Mouse (Mus musculus): ENCODE results near the gene Nox1. TPM values are rescaled to one million over a fixed set of nuclear protein-coding genes. Genes with fewer than 3 reads are reported as not detected.

The Nox1 gene
- total RNA-seq (2021) = under 1 TPM in 1 of 2 experiments, not detected in 1; 0.34 TPM
- not detected in 2 replicates for polyA plus RNA-seq (2012; rRNA removed)
- long read RNA-seq = 0 reads

DNA sequence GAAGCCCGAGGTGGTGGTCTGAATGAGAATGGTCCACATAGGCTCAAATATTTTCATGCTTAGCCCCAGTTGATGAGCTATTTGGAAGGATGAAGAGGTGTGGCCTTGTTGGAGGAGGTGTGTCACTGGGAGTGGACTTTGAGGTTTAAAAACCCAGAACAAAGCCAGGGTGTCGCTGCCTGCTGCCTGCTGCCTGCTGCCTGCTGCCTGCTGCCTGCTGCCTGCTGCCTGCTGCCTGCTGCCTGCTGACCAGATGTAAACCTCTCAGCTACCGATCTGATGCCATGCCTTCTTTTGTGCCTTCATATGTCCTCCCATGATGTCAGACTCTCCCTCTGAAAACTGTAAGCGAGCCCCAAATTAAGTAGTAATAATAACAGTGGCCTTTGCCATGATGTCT lies at the start of gene Nox1:
TSS of gene Nox1 (minus strand) at position 101 of the 400 bp plus-strand sequence.
- Histone ChIP-seq H3K36me3 (ENCODE audit: control insufficient read depth, insufficient read depth, low read length) (no peaks in the 10 kb centered on the region; the same call in 1 of the 2 replicates), H3K27me3 (ENCODE audit: control insufficient read depth, insufficient read depth, low read length) (no peaks in the 10 kb centered on the region), H3K4me1 (ENCODE audit: control insufficient read depth, insufficient read depth, low read length) (no peaks in the 10 kb centered on the region), H3K9ac (ENCODE audit: low read depth, low read length) (no peak within 1 kb of the TSS), H3K79me2 (replicated peaks; ENCODE audit: control insufficient read depth, insufficient read depth, low read length) (no peaks in the 10 kb centered on the region), H3K27ac (no peak within 1 kb of the TSS), H3K4me3 (no peak within 1 kb of the TSS)
- TF ChIP-seq EP300 (IDR thresholded peaks at IDR 0.05; ENCODE audit: insufficient read depth, low read depth, low read length) (no peak), CTCF (IDR thresholded peaks at IDR 0.05) (no peak), POLR2A (IDR thresholded peaks at IDR 0.05; ENCODE audit: insufficient read depth, low read depth, low read length) (no peak)
- intact Hi-C loops (cut with DNase I) = no loop called here
- DNase-seq = no peak
- 63% methylated on average over 4 of the region's 4 CpGs for WGBS

DNA sequence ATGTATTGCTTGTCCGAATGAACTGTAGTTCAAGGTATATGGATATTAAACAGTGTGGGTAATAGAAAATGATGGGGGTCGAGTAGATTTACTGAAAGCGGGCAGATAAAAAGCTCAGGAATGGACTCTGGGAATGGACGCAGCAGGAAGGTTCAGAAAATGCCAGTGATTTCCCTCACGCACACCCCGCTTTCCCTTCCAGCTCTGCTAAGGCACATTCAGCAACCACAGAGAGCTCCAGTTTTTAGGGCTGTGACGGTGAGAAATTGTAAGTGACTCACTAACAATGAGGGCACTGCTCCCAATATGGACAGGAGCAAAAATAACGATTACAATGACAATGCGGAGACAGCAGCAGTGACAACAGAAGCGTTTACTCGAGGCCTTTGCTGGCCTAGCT lies 40.4 kb upstream of the Nox1 start:
- Histone ChIP-seq H3K4me3 (no peak overlapping the region), H3K9ac (ENCODE audit: low read depth, low read length) (no peak overlapping the region), H3K36me3 (ENCODE audit: control insufficient read depth, insufficient read depth, low read length) (no peaks in the 10 kb centered on the region; the same call in 1 of the 2 replicates), H3K4me1 (ENCODE audit: control insufficient read depth, insufficient read depth, low read length) (peaks cover 1% of the 10 kb centered on the region; the same call in 1 of the 2 replicates), H3K27ac (no peak overlapping the region), H3K27me3 (ENCODE audit: control insufficient read depth, insufficient read depth, low read length) (no peaks in the 10 kb centered on the region), H3K79me2 (replicated peaks; ENCODE audit: control insufficient read depth, insufficient read depth, low read length) (no peaks in the 10 kb centered on the region)
- 85% methylated on average over 11 of the region's 11 CpGs for WGBS
- no peak for DNase-seq
- intact Hi-C loops (cut with DNase I) = no loop called here
- no peak for TF ChIP-seq CTCF (IDR thresholded peaks at IDR 0.05)
- no peak for TF ChIP-seq POLR2A (IDR thresholded peaks at IDR 0.05; ENCODE audit: insufficient read depth, low read depth, low read length)
- TF ChIP-seq EP300 (IDR thresholded peaks at IDR 0.05; ENCODE audit: insufficient read depth, low read depth, low read length) = no peak

DNA sequence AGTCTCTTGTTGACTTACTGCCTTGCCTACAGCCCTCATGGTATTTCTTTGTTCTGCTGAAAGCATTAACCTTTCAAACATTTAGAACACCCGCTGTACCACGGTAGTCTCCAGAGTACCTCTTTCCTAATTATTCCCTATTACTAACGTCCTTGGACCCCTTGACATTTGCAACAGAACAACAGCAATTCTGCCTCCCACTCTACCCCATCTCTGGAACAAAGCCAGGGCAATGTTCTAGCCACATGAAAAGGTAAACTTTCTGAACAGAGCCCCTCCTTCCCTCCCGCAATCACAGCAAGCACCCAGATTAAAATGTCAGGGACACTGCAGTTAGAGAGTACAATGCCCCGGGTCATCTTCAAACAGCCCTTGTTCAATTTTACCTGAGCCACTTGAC lies 39.4 kb upstream of the Nox1 start:
- Histone ChIP-seq H3K27me3 (ENCODE audit: control insufficient read depth, insufficient read depth, low read length) (no peaks in the 10 kb centered on the region), H3K4me1 (ENCODE audit: control insufficient read depth, insufficient read depth, low read length) (no peaks in the 10 kb centered on the region), H3K27ac (no peak overlapping the region), H3K9ac (ENCODE audit: low read depth, low read length) (no peak overlapping the region), H3K36me3 (ENCODE audit: control insufficient read depth, insufficient read depth, low read length) (no peaks in the 10 kb centered on the region; the same call in 1 of the 2 replicates), H3K4me3 (no peak overlapping the region), H3K79me2 (replicated peaks; ENCODE audit: control insufficient read depth, insufficient read depth, low read length) (no peaks in the 10 kb centered on the region)
- DNase-seq = no peak
- 72% methylated on average over 5 of the region's 5 CpGs for WGBS
- no peak for TF ChIP-seq CTCF (IDR thresholded peaks at IDR 0.05)
- TF ChIP-seq EP300 (IDR thresholded peaks at IDR 0.05; ENCODE audit: insufficient read depth, low read depth, low read length) = no peak
- no peak for TF ChIP-seq POLR2A (IDR thresholded peaks at IDR 0.05; ENCODE audit: insufficient read depth, low read depth, low read length)
- intact Hi-C loops (cut with DNase I) = no loop called here

DNA sequence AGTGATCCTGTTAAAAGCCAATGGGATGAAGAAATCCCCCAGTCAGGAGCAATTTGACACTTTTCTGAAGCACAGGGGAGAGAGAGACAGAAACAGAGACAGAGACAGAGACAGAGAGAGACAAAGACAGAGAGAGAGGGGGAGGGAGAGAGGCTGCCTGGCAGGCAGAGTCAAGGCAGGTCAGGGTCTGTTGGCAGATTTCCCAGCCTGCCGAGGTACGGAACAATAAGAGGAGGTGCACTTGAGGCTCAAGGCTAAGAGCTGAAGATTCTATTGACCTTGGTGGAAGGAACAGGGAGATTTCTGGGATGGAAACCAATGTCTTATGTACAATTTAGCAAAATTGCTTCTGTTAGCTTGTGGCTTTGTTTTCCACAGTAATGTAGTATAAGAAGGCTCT lies 26.4 kb upstream of the Nox1 start:
- peak in 1 of 2 experiments; percentile 3 for DNase-seq
- TF ChIP-seq EP300 (IDR thresholded peaks at IDR 0.05; ENCODE audit: insufficient read depth, low read depth, low read length) = no peak
- no peak for TF ChIP-seq CTCF (IDR thresholded peaks at IDR 0.05)
- TF ChIP-seq POLR2A (IDR thresholded peaks at IDR 0.05; ENCODE audit: insufficient read depth, low read depth, low read length) = no peak
- no peak overlapping the region for H3K9ac ChIP-seq (ENCODE audit: low read depth, low read length)
- 26% methylated on average over 2 of the region's 2 CpGs for WGBS
- no peaks in the 10 kb centered on the region; the same call in 1 of the 2 replicates for H3K4me1 ChIP-seq (ENCODE audit: control insufficient read depth, insufficient read depth, low read length)
- no peak overlapping the region for H3K27ac ChIP-seq
- no peaks in the 10 kb centered on the region for H3K36me3 ChIP-seq (ENCODE audit: control insufficient read depth, insufficient read depth, low read length)
- H3K27me3 ChIP-seq (ENCODE audit: control insufficient read depth, insufficient read depth, low read length) = no peaks in the 10 kb centered on the region
- no peak overlapping the region for H3K4me3 ChIP-seq
- no peaks in the 10 kb centered on the region for H3K79me2 ChIP-seq (replicated peaks; ENCODE audit: control insufficient read depth, insufficient read depth, low read length)
- intact Hi-C loops (cut with DNase I) = no loop called here

DNA sequence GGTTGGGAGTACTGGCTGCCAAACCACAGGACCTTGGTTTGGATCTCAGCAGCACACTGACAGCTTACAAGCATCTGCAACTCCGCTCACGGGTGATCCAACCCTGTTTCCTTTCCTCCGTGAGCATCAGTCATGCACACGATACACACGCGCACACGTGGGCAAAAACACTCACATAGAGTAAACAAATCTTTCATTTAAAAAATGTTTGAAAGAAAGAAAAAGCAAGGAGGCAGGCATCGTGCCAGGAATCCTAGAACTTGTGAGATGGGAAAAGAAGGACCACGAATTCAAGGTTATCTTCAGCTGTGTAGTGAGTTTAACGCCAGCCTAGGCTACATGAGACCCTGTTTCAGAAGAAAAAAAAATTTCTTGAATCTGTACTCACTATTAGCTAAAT lies 24.2 kb upstream of the Nox1 start:
- H3K36me3 ChIP-seq (ENCODE audit: control insufficient read depth, insufficient read depth, low read length) = no peaks in the 10 kb centered on the region
- H3K4me3 ChIP-seq = no peak overlapping the region
- H3K27ac ChIP-seq = no peak overlapping the region
- H3K27me3 ChIP-seq (ENCODE audit: control insufficient read depth, insufficient read depth, low read length) = no peaks in the 10 kb centered on the region
- no peak for TF ChIP-seq POLR2A (IDR thresholded peaks at IDR 0.05; ENCODE audit: insufficient read depth, low read depth, low read length)
- TF ChIP-seq CTCF (IDR thresholded peaks at IDR 0.05) = no peak
- no peak for TF ChIP-seq EP300 (IDR thresholded peaks at IDR 0.05; ENCODE audit: insufficient read depth, low read depth, low read length)
- no peak for DNase-seq
- H3K9ac ChIP-seq (ENCODE audit: low read depth, low read length) = no peak overlapping the region
- H3K79me2 ChIP-seq (replicated peaks; ENCODE audit: control insufficient read depth, insufficient read depth, low read length) = no peaks in the 10 kb centered on the region
- intact Hi-C loops (cut with DNase I) = no loop called here
- WGBS = 88% methylated on average over 10 of the region's 10 CpGs
- H3K4me1 ChIP-seq (ENCODE audit: control insufficient read depth, insufficient read depth, low read length) = no peaks in the 10 kb centered on the region; the same call in 1 of the 2 replicates

DNA sequence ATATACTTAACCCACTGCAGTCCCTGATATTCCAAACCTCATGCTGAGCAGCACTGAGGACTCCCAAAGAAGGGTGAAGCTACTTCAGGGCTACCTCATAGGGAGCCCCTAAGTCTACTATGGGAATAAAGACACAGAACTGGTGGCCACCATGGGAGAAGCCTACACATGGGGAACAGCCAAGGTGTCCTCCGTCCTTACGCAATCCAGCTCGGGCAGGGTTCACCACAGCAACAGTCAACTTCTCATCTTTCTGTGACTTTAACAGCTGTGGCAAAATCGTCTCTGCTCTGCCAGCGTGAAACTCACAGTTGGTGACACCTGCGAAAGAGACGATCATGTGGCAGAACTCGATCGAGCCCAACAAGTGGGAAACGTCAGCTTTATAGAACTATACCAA lies 16.5 kb upstream of the Nox1 start:
- intact Hi-C loops (cut with DNase I) = no loop called here
- Histone ChIP-seq H3K36me3 (ENCODE audit: control insufficient read depth, insufficient read depth, low read length) (no peaks in the 10 kb centered on the region), H3K79me2 (replicated peaks; ENCODE audit: control insufficient read depth, insufficient read depth, low read length) (no peaks in the 10 kb centered on the region), H3K9ac (ENCODE audit: low read depth, low read length) (no peak overlapping the region), H3K27me3 (ENCODE audit: control insufficient read depth, insufficient read depth, low read length) (no peaks in the 10 kb centered on the region), H3K4me1 (ENCODE audit: control insufficient read depth, insufficient read depth, low read length) (no peaks in the 10 kb centered on the region), H3K27ac (no peak overlapping the region), H3K4me3 (no peak overlapping the region)
- no peak for DNase-seq
- TF ChIP-seq POLR2A (IDR thresholded peaks at IDR 0.05; ENCODE audit: insufficient read depth, low read depth, low read length) = no peak
- no peak for TF ChIP-seq EP300 (IDR thresholded peaks at IDR 0.05; ENCODE audit: insufficient read depth, low read depth, low read length)
- no peak for TF ChIP-seq CTCF (IDR thresholded peaks at IDR 0.05)
- 90% methylated on average over 10 of the region's 10 CpGs for WGBS

All from heart, adult 2 months (tissue).